Mouse (Mus musculus) gonadal fat pad, adult 2 months (tissue): ENCODE measurements around the gene Plod1. TPM values are rescaled to one million over a fixed set of nuclear protein-coding genes. Genes with fewer than 3 reads are reported as not detected.
"Not testable (repeated sequence)": the region's sequence is repeated elsewhere in the genome, so short reads cannot be mapped to it uniquely, and the experiment has no call there.

ENCODE experiments used
- DNase-seq: peaks from one replicate; pipeline ENCODE4 v3.0.0-alpha.2; 2012; ENCODE audit warnings: low read depth
- polyA plus RNA-seq: library from polyadenylated mRNA; depleted of rRNA; stranded (reverse); fragments of >200 nt; gene quantifications from 2 replicates; pipeline ENCODE4 v1.2.3, GENCODE M21; 2012

Gene Plod1
- polyA plus RNA-seq, 1 experiment: 67.4 TPM

DNA sequence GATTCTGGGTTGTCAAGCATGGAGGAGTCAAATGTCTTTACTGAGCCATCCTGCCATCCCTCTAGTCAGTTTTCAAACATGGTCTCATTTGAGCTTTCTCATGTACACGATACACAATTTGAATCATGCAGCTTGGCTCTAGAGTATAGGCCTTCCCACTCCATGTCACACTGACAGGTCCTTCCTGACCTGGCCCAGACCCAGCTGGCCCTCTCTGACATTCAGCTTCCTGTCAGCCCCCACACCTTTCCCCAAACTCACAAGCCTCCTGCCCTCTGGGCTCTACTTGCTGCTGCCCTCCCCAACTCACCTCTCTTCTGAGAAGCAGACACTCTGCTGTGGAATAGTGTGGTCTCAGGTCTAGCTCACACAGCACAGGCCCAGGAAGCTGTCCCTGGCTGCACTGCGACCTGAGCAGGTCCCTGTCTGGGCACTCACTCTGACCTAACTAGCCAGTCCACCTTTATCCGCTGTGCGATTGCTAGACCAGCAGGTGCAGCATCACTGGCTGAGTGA lies 40.7 kb downstream of the Plod1 start:
- no peak for DNase-seq

DNA sequence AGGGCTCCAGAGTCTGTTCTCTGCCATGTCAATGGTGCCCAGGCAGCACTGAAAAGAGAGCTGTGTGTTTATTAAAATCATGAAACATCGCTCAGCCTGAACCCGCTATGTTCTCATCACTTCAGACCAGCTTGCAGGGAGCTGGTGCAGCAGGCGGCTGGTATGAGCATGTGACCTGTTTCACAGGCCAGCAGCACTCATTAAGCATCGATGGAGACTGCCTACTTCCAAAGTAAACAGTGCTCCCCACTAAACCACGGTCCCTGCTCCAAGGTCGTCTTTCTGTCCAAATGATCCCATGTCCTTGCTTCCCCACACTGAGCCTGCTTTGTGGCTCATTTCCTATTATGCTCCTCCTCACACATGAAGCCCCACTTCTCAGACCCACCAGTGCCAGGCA lies 46.2 kb downstream of the Plod1 start:
- DNase-seq: no peak

DNA sequence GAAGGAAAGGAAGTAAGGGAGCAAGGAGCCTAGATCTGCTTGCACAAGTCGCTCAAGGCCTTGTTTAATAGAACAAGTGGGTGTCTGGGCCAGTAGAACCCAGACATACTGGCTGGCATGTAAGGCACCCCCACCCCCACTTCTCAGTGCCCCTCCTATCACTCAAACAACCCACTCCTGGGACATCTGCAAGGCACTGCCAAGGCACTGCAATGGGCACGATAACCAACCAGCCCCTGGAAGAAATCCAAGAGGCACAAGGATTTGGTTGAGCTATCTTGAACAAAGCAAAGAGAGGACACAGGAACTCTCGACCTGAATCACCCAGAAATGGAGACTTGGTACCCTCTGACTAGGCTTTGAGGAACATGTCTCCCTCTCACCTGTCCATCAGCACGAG lies 48.3 kb downstream of the Plod1 start:
- no peak for DNase-seq

DNA sequence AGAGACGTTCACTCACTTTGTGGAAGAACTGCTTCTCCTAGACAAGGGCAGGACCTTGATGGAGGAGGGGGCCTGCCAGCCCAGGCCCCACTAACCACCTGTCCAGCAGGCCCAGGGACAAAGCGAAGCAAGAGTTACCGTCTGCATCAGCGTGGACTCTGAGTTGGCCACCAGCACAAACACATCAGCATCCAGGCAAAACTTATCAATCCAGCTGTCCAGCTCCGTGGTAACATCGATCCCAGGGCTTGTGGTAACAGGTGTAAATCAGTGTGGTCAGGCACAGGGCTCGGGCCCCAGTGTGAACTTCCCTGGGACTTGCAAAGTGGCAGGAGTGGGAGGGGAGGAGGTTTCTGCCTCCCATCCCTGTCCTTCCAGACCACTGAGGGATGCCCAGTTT lies 49.3 kb downstream of the Plod1 start:
- DNase-seq: no peak

DNA sequence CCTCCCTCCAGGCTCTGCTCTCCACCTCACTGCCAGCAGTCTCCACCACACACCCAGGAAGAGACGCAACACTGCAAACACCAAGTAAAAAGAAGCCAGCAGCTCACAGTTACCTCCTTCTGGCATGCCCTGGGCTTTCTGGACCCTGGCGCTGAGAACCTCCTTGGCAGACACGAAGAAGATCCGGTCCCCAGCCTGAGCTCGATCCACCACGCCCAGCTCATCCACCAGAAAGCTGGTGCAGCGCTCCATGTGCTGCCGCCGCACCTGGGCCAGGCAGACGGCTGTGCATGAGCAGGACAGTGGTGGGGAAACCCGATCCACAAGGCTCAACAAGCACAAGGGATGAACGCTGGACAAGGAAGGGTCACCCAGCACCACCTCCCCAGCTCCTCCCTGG lies 50.4 kb downstream of the Plod1 start:
- DNase-seq: no peak

DNA sequence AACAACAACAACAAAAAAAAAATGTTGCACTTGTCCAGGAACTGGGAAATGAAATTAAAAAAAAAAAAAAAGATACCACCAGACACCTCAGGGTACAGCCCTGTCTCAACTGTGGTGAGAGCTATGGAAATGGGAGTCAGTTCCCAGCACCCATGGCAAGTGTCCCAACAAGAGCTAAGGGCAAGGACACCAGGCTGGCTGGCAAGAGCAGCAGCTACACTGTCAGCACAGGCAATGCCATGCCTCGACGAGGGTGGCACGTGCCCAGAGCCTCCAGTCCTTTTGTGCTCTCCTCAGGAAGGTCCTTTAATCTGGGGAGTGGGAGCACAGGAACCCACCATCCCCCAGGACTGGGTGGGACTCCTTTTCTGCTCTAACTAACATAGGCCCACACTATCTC lies 52.4 kb downstream of the Plod1 start:
- DNase-seq: no peak

DNA sequence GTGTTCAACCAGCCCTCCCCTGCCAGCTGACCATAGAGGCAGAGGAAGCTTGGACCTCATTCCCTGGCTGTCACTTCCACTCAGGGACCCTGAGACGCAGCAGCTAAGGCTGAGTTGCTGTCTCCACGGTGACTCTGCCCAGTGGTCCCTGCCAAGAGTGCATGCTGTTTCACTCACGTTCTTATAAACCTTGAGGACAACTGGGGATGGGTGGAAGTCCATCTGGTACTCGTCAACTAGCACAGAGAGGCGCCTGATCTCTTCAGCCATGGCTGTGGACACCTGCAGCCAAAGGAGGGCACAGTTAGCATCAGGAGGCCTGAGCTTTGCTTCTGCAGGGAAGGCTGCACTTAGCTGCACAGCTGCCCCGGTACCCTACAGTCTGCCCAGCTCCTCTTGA lies 53.5 kb downstream of the Plod1 start:
- DNase-seq: no peak

DNA sequence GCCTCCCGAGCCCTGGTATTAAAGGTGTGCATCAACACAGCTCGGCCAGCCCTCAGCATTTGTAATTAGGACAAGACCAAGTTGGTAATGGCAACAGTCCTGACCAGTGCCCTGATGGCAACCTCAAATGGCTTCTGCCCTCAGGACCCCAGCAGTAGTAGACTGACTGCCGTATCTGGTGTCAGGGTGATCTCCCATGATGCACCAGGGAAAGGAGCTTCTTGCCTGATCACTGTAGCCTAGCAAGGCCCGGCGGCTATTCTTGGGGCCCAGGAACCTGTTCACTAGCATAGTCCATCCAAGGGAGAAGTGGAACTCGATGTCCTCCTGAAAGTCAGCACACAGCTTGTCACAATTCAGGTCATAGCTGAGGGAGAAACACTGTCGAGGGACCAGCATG lies 54.8 kb downstream of the Plod1 start:
- no peak for DNase-seq

DNA sequence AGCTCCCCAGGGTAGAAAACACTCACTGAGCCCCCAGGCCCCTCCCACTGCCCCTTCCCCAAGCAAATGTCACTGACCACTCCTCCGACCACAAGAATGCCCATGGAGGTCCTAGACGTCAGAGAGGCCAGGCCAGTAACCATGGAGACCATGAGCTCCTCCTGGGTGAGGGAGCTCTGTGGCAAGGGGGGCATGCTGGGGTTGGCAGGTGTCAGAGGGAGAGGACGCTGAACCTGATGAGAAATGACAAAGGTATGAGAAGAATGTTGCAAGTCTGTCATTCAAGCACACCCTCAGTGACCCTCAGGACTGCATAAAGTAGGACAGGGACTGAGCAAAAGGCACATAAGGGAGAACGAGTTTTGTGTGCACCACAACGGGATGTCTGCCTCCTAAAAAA lies 56.7 kb downstream of the Plod1 start:
- DNase-seq: no peak

DNA sequence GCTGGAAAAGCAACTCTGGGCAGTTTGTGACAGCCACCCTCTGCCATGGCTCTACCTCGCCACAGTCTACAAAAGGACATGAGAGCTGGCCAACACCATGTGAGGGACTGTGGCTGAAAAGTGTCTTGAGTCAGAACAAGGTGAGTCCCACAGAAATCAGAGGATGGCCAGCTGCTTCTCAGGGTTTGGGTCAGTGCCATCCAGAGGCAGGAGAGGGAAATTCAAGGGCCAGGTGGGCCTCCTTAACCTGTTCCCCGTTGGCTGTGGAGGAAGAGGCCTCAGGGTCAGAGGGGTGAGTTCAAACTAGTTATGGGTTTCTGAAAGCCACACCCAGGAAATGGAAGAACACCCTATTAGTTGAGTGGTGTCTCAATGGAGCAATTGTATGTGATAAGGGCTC lies 57.1 kb downstream of the Plod1 start:
- DNase-seq: no peak

DNA sequence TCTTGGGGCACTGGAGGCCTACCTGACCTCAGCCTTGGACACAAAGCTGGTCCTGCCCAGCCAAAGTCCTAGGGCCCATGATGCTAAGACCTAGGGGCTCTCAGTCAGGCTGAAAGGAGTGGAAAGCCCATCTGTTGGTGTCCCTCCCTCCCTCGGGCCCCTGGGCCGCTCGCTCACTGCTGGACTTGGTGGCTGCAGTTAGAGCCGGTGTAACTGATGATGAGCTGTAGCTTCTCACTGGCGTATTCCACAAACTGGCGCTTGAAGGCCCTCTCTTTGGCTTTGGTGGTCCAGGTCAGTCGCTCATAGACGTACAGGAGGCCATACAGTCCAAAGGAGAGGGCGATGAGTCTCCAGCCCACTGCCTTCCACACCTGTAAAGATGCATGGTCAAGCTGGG lies 58.0 kb downstream of the Plod1 start:
- no peak for DNase-seq

DNA sequence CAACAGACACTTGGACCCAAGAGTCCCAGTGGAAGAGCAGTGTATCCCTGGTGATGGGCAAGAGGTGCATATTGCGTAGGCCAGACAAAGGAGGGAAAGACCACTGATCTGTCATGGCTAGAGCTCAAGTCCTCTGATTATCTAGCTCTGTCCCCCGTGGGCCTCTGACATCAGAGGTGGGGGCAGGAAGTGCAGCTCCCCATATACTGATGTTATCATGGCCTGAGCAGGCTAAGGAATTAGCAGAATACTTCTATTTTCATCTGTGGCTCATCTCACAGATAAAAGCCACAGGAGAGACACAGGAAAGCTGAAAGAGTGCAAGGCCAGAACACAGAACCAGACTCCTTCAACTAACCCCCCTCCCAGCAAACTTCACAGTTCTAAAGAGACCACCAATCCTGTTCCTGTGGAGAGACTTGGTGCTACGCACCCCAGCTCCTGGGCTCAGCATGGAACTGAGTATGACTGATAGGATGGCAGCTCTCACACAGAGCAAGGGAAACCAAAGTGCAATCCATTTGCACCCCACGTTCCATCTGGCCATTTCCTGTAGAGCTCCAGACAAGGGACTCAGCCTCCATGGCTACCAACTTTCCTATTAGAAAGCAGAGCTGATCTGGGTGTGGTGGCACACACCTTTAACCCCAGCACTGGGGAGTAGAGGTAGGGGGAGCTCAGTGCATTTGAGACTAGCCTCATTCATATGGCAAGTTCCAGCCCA lies 60.6 kb downstream of the Plod1 start:
- DNase-seq: no peak

DNA sequence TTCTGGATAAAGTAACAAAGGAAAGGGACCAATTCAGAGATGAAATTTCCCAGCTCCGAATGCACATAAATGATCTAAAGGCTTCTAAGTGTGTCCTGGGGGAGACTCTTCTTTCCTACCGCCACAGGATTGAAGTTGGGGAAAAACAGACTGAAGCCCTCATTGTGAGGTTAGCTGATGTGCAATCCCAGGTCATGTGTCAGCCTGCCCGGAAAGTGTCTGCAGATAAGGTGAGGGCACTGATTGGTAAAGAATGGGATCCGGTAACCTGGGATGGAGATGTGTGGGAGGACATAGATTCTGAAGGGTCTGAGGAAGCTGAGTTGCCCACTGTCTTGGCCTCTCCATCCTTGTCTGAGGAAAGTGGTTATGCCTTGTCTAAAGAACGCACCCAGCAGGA lies 67.3 kb downstream of the Plod1 start:
- no peak for DNase-seq

DNA sequence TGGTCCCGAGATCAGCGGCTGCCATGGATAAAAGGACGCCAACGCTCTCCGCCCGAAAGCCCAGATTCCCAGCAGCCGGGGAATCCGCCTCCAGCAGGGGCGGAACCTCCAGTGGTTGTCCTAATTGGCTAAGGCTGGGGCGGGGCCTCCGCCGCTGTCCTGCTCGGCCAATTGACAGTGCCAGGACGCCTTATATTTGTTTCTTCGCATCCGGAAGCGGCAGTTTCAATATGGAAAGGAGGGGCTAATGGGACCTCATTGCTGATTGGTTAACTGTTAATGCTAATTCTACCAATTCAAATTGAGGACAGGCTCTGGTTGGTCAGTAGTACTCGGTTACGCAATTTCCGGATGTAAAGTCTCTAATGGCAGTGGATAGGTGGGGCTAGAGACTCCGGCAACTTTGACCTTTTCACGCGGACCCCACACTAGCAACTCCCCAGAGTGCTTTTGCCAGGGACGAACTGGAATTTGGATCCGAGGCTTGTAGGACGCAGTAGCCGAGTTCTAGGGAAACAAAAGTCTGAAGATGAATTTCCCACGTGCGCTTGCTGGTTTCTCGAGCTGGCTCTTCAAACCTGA lies 68.0 kb downstream of the Plod1 start, which contains the start of the genes Miip and Fv1:
Gene Miip (minus strand): TSS at position 367 of the 582 bp plus-strand sequence.
Gene Fv1 (plus strand): TSS at position 530 of the 582 bp plus-strand sequence.
- peak; percentile 98 for DNase-seq

DNA sequence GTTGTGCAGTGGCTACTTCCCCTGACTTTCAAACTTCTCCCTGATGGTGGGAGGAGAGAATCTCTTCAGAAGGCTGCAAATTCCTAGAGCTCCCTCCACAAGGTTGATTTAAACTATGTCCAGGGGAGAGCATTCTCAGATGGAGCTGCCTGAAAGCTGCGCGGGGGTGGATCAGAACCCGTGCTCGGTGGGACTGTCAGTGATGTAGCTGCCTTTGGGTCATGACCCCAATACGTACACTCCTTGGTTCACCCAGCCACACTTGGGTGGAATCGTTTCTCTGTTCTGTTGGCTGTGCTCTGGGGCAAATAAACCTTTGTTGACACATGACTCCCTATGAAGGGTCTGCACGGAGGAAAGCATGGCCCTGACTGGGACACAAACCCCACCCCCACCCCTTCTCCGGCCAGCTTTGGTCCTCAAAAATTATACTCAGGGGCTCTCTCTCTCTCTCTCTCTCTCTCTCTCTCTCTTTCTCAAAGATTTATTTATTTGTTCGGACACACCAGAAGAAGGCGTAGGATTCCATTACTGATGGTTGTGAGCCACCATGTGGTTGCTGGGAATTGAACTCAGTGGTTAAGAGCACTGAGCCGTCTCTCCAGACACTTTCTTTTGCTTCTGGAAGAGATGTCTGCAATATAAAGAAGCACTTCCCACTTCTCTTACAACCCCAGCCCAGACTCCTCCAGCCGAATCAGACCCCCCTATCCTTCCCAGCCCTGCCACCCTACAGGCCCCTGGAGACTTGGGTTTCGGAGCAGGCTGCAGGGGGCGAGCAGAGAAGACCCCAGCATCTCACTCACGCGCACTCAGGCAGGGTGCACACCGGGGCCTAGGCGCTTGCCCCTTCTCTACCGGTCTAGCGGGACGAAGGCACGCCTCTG lies 68.8 kb downstream of the Plod1 start:
- DNase-seq: no peak

DNA sequence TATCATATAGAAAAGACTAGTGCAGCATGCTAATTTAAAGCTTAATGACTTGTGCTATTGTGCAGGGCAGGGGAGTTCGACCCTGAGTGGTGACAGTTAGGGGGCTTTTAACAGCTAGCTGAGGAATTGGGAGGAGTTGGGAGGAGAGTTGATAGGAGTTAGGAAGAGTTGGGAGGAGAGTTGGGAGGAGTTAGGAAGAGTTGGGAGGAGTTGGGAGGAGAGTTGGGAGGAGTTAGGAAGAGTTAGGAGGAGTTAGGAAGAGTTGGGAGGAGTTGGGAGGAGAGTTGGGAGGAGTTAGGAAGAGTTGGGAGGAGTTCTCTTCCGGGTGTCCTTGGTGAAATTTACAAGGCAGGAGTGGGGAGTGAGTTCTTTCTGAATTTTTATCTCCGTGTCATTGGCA lies 69.8 kb downstream of the Plod1 start:
- DNase-seq: not testable (repeated sequence)

DNA sequence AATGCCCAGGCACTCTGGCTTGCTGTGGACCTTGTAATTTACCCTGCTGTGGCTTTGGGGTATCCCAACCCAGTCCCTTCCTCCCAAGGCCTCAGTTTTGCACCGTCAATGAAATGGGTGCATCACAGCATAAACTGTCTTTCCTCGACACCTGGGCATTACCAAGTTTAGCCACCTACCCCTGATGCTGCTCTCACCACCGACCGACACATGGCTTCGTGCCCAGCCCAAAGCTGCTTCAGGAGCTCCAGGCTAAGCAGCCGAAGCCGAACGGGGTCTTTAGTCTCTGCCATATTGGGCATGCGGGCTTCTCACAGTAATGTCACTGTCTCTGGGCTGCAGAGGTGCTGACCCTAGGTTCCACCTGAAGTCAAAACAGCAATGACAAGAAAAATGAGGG lies 70.5 kb downstream of the Plod1 start:
- no peak for DNase-seq

DNA sequence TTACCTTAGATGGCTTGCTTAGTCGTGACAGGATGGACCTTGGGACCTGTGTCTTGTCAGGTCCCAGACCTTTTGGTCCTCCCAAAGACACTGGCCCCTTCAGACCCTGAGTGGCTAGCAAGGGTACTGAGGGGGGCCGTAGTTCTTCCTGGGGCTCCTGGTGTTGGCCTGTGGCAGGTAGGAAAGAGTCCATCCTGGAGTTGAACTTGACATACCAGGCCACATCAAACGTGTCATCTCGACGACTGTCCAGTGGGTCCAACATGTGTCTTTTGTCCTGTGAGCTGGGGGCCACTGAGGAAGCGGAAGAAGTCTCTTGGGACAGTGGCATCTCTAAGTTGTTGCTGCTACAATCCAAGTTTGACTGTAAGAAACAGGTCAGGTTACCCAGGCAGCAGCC lies 70.9 kb downstream of the Plod1 start:
- no peak for DNase-seq

DNA sequence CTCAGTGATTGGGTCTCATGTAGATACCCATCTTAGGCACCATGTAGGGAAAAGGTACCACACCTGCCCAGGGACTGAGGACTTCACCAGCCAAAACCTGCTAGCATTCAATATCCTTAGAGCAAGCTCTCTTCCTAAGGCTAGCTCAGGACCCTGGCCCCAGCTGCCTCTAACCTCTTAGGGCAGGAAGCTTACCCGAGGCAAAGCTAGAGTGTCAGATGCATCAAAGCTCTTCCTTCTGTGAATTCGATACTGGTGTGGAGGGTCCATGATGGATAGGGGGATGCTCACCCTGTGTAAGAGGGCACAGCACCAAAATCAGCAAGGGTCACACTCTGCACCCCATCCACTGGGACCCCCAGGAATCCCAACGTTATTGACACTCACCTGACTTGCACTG lies 74.5 kb downstream of the Plod1 start:
- DNase-seq: no peak
